Mouse (Mus musculus): Measurements from ENCODE around the gene Gm10428. TPM values are rescaled to one million over a fixed set of nuclear protein-coding genes. Genes with fewer than 3 reads are reported as not detected.
"Not testable (repeated sequence)": the region's sequence is repeated elsewhere in the genome, so short reads cannot be mapped to it uniquely, and the experiment has no call there.

Gm10428 gene
- polyA plus RNA-seq, 1 experiment: not detected

DNA sequence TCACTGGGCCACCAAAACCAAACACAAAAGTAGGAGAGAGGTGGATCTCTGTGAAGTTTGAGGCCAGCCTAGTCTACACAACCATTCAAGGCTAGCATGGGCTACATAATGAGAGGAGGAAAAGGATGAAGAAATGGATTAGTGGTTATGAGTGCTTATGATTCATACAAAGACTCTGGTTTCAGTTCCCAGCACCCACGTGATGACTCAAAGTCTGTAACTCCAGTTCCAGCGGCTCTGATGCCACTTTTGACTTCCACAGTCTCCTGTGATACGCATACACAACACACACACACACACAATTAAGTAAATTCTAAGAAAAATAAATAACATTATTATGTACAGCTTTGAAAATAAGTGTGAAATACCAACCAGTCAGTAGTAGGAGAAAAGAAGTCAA lies 20.2 kb upstream of the Gm10428 start:
- Histone ChIP-seq H3K36me3 (ENCODE audit: control insufficient read depth, insufficient read depth, low read length) (0 out of 2 replicates have a peak, but pooled peaks cover 2% of the 10 kb centered on the region), H3K27me3 (ENCODE audit: control insufficient read depth, insufficient read depth, low read length) (no peaks in the 10 kb centered on the region), H3K27ac (ENCODE audit: insufficient read depth, low read length) (no peak overlapping the region), H3K4me3 (ENCODE audit: extremely low read depth, insufficient read depth, insufficient read length) (no peak overlapping the region), H3K4me1 (ENCODE audit: control insufficient read depth, insufficient read depth, insufficient read length) (no peaks in the 10 kb centered on the region)
- no peak for TF ChIP-seq CTCF (IDR thresholded peaks at IDR 0.05; ENCODE audit: extremely low read depth, insufficient read depth, insufficient read length, insufficient replicate concordance)
- WGBS: 71% methylated on average over 3 of the region's 3 CpGs
- DNase-seq (ENCODE audit: low read depth in 1 of 2, low spot score in 2 of 2): no peak

DNA sequence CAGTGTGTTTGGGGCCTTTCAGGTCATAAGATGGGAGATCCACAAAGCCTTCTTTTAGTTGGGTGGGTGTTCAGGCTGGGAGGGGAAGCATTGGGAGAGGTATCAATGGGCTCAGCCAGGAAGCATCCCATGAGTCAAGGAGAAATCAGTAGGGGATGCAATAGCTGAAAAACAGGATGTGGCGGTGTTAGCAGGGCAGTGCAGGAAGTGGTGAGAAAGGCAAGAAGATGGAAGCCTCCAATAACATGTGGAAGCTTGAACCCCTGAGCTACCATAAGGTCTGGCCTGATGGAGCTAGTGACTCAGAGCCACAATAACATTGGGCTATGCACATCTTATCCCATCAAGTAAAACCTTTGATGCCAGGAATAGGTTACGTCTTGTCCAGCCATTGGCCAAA lies 11.7 kb upstream of the Gm10428 start:
- H3K4me1 ChIP-seq (ENCODE audit: control insufficient read depth, insufficient read depth, insufficient read length): no peaks in the 10 kb centered on the region
- WGBS: 68% methylated on average over 2 of the region's 2 CpGs
- no peaks in the 10 kb centered on the region for H3K36me3 ChIP-seq (ENCODE audit: control insufficient read depth, insufficient read depth, low read length)
- H3K27ac ChIP-seq (ENCODE audit: insufficient read depth, low read length): no peak overlapping the region
- H3K4me3 ChIP-seq (ENCODE audit: extremely low read depth, insufficient read depth, insufficient read length): no peak overlapping the region
- TF ChIP-seq POLR2A (IDR thresholded peaks at IDR 0.05; ENCODE audit: low read depth, low read length): no peak
- no peak for TF ChIP-seq CTCF (IDR thresholded peaks at IDR 0.05; ENCODE audit: extremely low read depth, insufficient read depth, insufficient read length, insufficient replicate concordance)
- DNase-seq (ENCODE audit: low read depth in 1 of 2, low spot score in 2 of 2): no peak
- H3K27me3 ChIP-seq (ENCODE audit: control insufficient read depth, insufficient read depth, low read length): no peaks in the 10 kb centered on the region

DNA sequence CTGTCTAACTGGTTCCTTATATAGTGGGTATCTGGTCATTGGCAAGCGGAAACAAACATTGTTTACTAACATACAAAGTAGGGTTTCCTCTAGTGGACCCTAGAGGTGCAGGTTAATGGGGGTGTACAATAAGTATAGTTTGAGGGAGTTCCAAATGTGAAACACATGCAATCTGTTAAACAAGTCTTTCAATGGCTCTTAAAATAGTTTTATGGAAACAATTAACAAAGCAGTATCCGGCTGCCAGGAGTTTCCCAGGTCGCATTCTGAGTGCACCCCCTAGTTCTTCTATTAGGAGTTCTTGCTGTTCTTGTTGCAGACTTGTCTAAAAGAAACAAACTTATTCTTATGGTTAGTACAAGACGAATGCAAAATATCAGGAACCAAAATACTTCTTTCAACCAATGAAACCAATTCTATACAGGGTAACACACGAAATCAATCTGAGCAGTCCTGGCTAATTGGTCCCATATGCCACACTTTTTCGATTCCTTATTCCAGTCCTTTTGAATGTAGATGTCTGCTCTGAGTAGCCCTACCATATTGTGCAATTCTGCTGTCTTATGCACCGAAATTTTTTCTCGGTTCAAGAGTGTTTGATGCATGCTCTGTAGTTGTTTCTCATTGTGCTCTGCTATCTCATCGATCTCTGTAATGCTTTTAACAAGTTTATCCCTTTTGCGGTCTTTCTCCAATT lies 10.5 kb upstream of the Gm10428 start:
- H3K36me3 ChIP-seq (ENCODE audit: control insufficient read depth, insufficient read depth, low read length): no peaks in the 10 kb centered on the region
- WGBS: 87% methylated on average over 10 of the region's 10 CpGs
- H3K4me3 ChIP-seq (ENCODE audit: extremely low read depth, insufficient read depth, insufficient read length): no peak overlapping the region
- no peak overlapping the region for H3K27ac ChIP-seq (ENCODE audit: insufficient read depth, low read length)
- no peaks in the 10 kb centered on the region for H3K4me1 ChIP-seq (ENCODE audit: control insufficient read depth, insufficient read depth, insufficient read length)
- no peak for TF ChIP-seq CTCF (IDR thresholded peaks at IDR 0.05; ENCODE audit: extremely low read depth, insufficient read depth, insufficient read length, insufficient replicate concordance)
- TF ChIP-seq POLR2A (IDR thresholded peaks at IDR 0.05; ENCODE audit: low read depth, low read length): no peak
- no peak for DNase-seq (ENCODE audit: low read depth in 1 of 2, low spot score in 2 of 2)
- no peaks in the 10 kb centered on the region for H3K27me3 ChIP-seq (ENCODE audit: control insufficient read depth, insufficient read depth, low read length)

DNA sequence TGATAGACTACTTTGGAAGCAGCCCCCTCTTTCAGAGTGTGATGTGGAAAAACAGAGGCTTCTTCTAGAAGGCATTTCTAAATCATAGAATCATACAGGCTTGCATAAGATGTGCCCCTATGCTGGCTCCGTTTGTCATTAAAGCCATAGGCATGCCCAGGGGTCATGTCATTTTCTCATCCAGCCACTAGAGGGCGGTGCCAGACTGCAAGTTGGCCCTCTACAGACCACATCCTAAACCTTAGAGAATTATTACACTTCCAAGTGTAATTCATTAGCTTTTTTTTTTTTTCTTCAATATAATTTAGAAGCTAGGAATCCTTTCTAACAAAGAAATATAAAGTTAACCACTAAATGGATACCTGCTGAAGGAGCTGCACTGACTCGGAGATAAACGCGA lies 8.8 kb upstream of the Gm10428 start:
- no peaks in the 10 kb centered on the region for H3K27me3 ChIP-seq (ENCODE audit: control insufficient read depth, insufficient read depth, low read length)
- WGBS: 50% methylated on average over 5 of the region's 5 CpGs
- no peak overlapping the region for H3K4me3 ChIP-seq (ENCODE audit: extremely low read depth, insufficient read depth, insufficient read length)
- peak in 1 of 2 experiments; percentile 72 for DNase-seq (ENCODE audit: low read depth in 1 of 2, low spot score in 2 of 2)
- H3K27ac ChIP-seq (ENCODE audit: insufficient read depth, low read length): no peak overlapping the region
- TF ChIP-seq POLR2A (IDR thresholded peaks at IDR 0.05; ENCODE audit: low read depth, low read length) (no peak), CTCF (IDR thresholded peaks at IDR 0.05; ENCODE audit: extremely low read depth, insufficient read depth, insufficient read length, insufficient replicate concordance) (peak; percentile 80; the same call in 1 of the 2 replicates)
- H3K36me3 ChIP-seq (ENCODE audit: control insufficient read depth, insufficient read depth, low read length): no peaks in the 10 kb centered on the region
- H3K4me1 ChIP-seq (ENCODE audit: control insufficient read depth, insufficient read depth, insufficient read length): no peaks in the 10 kb centered on the region

DNA sequence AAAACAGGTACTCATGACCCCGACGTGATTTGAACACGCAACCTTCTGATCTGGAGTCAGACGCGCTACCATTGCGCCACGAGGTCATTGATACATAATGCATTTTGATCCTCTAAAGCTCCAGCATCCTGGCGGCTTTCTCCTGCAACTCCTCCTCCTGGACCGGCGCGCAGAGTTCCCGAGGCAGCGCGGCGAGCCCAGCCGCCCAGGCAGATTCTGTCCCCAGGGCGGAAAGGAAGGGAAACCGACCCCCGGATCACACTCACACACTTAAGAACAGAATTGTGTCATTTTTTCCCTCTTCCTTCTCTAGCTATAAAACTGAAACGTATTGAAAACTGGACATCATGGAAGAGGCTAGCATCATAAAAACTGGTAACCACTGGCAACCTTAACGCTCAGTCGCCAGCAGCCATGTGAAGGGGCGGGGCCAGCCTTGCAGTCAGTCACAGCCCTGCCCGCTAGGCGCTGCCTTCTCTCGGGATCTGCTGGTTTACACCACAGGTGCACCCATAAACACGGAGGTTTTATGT lies 6.8 kb upstream of the Gm10428 start:
- Histone ChIP-seq H3K4me1 (ENCODE audit: control insufficient read depth, insufficient read depth, insufficient read length) (no peaks in the 10 kb centered on the region), H3K27ac (ENCODE audit: insufficient read depth, low read length) (no peak overlapping the region), H3K27me3 (ENCODE audit: control insufficient read depth, insufficient read depth, low read length) (no peaks in the 10 kb centered on the region), H3K36me3 (ENCODE audit: control insufficient read depth, insufficient read depth, low read length) (no peaks in the 10 kb centered on the region), H3K4me3 (ENCODE audit: extremely low read depth, insufficient read depth, insufficient read length) (no peak overlapping the region)
- 11% methylated on average over 27 of the region's 27 CpGs for WGBS
- TF ChIP-seq POLR2A (IDR thresholded peaks at IDR 0.05; ENCODE audit: low read depth, low read length): no peak
- no peak for TF ChIP-seq CTCF (IDR thresholded peaks at IDR 0.05; ENCODE audit: extremely low read depth, insufficient read depth, insufficient read length, insufficient replicate concordance)
- peak in 1 of 2 experiments; percentile 61 for DNase-seq (ENCODE audit: low read depth in 1 of 2, low spot score in 2 of 2)

DNA sequence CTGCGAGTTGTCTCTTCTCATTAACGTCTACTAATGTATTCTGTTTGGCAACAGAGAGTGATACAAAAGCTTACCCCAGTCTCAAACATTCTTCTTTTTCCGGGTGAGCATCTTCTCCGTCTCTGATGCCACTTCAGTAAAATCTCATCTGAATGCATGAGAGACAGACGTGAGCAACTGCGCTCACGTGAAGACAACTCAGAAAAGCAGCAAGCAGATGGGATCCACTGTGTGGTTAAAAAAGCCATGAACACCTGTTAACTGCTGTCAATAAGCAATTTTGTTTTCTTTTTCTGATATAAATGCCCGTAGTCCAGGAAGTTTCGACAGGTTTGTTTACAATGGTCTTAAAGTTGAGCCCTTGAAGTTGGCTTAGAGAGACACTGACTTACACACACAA lies 5.7 kb upstream of the Gm10428 start:
- 89% methylated on average over 9 of the region's 9 CpGs for WGBS
- DNase-seq (ENCODE audit: low read depth in 1 of 2, low spot score in 2 of 2): no peak
- no peak overlapping the region for H3K27ac ChIP-seq (ENCODE audit: insufficient read depth, low read length)
- H3K36me3 ChIP-seq (ENCODE audit: control insufficient read depth, insufficient read depth, low read length): no peaks in the 10 kb centered on the region
- H3K27me3 ChIP-seq (ENCODE audit: control insufficient read depth, insufficient read depth, low read length): no peaks in the 10 kb centered on the region
- no peak for TF ChIP-seq CTCF (IDR thresholded peaks at IDR 0.05; ENCODE audit: extremely low read depth, insufficient read depth, insufficient read length, insufficient replicate concordance)
- no peak for TF ChIP-seq POLR2A (IDR thresholded peaks at IDR 0.05; ENCODE audit: low read depth, low read length)
- H3K4me1 ChIP-seq (ENCODE audit: control insufficient read depth, insufficient read depth, insufficient read length): no peaks in the 10 kb centered on the region
- H3K4me3 ChIP-seq (ENCODE audit: extremely low read depth, insufficient read depth, insufficient read length): no peak overlapping the region

DNA sequence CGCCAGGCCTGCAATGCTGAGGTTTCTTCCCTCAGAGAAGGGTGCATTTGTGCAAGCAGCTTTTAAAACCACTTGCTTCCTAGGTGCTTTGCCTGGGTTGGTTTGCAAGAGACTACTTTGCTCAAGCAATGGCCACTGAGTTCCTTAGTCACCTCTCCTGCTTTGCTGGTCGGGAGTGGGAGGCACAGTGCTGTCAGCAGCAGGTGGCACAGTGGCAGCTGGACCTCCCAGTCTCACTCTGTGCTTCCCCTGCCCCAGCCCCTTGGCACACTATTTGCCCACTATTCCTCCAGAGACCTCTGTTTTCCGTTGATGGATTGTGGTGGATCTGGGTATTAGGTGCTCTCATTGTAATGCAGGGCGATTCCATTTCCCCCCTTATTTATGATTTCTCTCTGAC lies 4.8 kb upstream of the Gm10428 start:
- no peaks in the 10 kb centered on the region for H3K27me3 ChIP-seq (ENCODE audit: control insufficient read depth, insufficient read depth, low read length)
- no peaks in the 10 kb centered on the region for H3K4me1 ChIP-seq (ENCODE audit: control insufficient read depth, insufficient read depth, insufficient read length)
- 85% methylated on average over 4 of the region's 4 CpGs for WGBS
- no peak overlapping the region for H3K4me3 ChIP-seq (ENCODE audit: extremely low read depth, insufficient read depth, insufficient read length)
- no peak for DNase-seq (ENCODE audit: low read depth in 1 of 2, low spot score in 2 of 2)
- H3K36me3 ChIP-seq (ENCODE audit: control insufficient read depth, insufficient read depth, low read length): no peaks in the 10 kb centered on the region
- H3K27ac ChIP-seq (ENCODE audit: insufficient read depth, low read length): no peak overlapping the region
- TF ChIP-seq POLR2A (IDR thresholded peaks at IDR 0.05; ENCODE audit: low read depth, low read length) (no peak), CTCF (IDR thresholded peaks at IDR 0.05; ENCODE audit: extremely low read depth, insufficient read depth, insufficient read length, insufficient replicate concordance) (no peak)

DNA sequence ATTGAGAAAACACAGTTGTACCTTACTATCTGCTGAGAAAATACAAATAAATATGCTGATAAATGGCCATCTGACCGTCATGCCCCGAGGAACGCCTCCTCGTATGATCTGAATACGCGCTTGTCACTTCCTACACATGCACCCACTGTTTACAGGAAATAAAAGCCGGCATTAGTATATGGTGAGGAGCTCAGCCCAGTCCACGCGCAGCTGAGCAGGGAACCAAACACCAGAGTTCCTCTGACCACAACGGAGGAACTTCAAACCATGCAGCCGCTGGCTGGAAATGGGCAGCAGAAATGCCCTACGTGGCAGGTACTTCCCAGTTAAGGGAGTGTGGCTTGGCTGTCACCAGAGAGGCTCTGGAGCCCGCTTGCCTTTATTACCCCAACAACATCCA lies 3.5 kb upstream of the Gm10428 start:
- H3K27ac ChIP-seq (ENCODE audit: insufficient read depth, low read length); H3K36me3 ChIP-seq (ENCODE audit: control insufficient read depth, insufficient read depth, low read length); H3K4me3 ChIP-seq (ENCODE audit: extremely low read depth, insufficient read depth, insufficient read length); H3K4me1 ChIP-seq (ENCODE audit: control insufficient read depth, insufficient read depth, insufficient read length); H3K27me3 ChIP-seq (ENCODE audit: control insufficient read depth, insufficient read depth, low read length); DNase-seq (ENCODE audit: low read depth in 1 of 2, low spot score in 2 of 2): not testable (repeated sequence)
- WGBS: 20% methylated on average over 13 of the region's 13 CpGs
